Mouse (Mus musculus) left cerebral cortex, adult 8-10 months (tissue): ENCODE results near the gene Egln1. TPM values are rescaled to one million over a fixed set of nuclear protein-coding genes. Genes with fewer than 3 reads are reported as not detected.

Experiments used
- DNase-seq, 2 experiments: peaks; one replicate each; pipeline ENCODE4 v3.0.0; 2022; ENCODE audit warnings: low spot score in 2 of 2
- total RNA-seq, 4 experiments: library from RNA; stranded (reverse); gene quantifications; 2 replicates each; pipeline ENCODE4 v1.2.4; 2022

Egln1 gene
- total RNA-seq, 4 experiments from 2014 or later = 58.3 to 63.5 (median 62.1) TPM

GRCm38 (mm10) chr8:124947865-124948732, 1.0 kb downstream of the Egln1 start:
- DNase-seq = peak in 1 of 2 experiments; percentile 35

DNA sequence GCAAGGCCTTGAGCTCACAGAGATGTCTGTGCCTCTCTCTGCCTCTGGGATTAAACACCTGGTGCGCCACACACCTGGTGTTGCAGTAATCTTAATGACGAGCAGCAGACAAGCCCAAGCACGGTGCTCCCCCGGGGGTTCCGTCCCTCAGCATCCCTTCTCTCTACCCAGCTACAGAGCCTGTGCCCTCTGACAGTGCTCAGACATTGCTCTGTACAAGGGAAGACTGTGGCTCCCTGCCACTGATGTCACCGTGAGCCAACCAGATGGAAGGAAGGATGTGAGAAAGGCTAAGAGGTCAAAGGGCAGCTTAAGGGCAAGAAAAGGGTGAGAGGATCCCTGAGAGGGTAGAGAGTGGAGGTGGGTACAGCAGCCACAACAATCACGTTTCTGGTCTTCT, 4.7 kb downstream of the Egln1 start:
- DNase-seq = no peak

- no peak for DNase-seq
Measured at GRCm38 (mm10) chr8:124943801-124944200, 5.3 kb downstream of the Egln1 start.

GRCm38 (mm10) chr8:124937293-124937692, 11.8 kb downstream of the Egln1 start:
- no peak for DNase-seq

DNA sequence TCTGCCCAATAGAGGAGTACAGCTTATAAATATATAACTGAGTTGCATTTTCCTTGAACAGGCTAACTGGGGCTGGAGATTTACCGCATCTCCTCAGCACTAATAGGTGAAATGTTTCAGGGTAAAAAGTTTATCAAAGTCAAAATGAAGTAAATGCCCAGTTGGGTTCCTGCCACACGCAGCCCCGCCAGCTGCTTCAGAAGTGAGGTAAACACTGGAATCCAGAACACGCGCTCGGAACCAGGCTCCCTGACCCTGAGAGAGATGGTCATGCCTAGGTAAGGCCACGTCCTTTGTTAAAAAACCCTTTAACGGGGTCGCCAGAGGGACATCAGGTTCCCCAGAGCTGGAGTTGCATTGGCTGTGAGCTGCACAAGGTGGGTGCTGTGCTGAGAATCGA, 12.4 kb downstream of the Egln1 start:
- no peak for DNase-seq

GRCm38 (mm10) chr8:124935116-124935515, 14.0 kb downstream of the Egln1 start:
- no peak for DNase-seq

GRCm38 (mm10) chr8:124932435-124932834, 16.7 kb downstream of the Egln1 start:
- no peak for DNase-seq

DNA sequence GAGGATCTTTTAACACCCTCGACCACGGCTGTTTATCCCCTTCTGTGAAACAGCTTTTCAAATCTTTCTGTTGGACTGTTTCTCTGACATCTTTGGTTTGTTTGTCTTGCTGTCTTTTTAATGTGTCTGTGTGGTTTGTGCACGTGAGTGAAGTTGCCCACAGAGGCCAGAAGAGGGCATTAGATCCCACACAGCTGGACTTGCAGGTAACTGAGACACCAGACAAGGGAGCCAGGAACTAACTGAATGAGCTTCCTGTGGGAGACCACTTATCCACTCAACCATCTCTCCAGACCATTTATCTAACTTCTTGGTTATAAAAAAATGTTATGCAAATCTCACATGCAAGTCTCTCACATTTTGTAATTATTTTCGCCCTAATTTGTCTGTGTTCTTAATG, 18.5 kb downstream of the Egln1 start:
- no peak for DNase-seq

DNA sequence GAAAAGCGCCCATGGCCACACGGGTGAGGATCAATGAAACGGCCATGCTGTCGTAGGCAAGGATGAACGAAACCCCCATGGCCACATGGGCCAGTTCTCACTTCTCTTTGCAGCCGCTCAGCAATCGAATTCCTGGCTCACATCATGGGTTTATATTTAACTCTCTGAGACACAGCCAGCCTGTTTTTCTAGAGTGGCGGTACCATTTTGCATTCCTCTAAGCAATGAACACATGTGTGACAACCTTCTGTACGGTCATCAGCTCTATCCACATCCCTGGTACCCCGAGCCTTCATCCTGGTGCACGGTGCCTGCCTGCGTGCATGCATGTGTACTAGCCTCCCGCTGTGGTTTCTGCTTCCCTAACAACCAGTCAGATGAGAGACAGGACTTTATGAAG, 19.0 kb downstream of the Egln1 start:
- DNase-seq = no peak

DNA sequence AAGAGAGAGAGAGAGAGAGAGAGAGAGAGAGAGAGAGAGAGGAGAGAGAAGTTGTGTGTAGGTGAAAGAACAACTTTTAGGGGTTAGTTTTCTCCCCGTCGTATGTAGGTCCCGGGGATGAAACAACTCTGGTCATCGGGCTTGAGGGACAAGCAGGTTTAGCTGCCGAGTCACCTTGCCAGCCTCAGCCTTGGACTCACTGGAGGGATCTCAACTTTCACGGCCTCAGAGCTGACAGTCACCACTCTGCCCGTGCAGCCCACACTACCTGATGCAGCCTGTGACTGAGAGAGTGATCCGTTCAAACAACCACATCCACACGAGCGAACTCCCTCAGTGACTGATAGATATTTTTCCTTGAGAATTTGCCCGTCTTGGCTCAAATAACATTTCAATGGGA, 20.1 kb downstream of the Egln1 start:
- DNase-seq = no peak

DNA sequence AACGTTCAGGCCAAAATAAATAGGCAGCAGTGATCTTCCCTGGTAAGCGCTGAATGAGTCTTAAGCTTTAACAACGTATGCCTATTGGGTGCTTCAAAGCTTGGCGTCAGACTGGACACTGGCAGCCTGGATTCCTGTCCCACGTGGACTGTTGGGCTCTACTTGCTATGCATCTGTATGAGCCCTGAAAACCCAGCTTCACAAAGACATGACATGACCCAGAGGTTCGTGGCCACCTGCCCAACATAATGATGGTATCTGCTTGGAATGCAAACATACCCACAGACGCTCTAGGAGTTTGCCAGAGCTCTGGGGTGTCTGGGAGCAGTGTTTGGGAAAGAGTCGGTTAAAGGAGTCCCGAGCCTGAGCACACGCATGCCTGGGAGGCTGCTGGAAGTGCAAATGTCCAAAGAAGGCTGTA, 22.8 kb downstream of the Egln1 start:
- DNase-seq = no peak

DNA sequence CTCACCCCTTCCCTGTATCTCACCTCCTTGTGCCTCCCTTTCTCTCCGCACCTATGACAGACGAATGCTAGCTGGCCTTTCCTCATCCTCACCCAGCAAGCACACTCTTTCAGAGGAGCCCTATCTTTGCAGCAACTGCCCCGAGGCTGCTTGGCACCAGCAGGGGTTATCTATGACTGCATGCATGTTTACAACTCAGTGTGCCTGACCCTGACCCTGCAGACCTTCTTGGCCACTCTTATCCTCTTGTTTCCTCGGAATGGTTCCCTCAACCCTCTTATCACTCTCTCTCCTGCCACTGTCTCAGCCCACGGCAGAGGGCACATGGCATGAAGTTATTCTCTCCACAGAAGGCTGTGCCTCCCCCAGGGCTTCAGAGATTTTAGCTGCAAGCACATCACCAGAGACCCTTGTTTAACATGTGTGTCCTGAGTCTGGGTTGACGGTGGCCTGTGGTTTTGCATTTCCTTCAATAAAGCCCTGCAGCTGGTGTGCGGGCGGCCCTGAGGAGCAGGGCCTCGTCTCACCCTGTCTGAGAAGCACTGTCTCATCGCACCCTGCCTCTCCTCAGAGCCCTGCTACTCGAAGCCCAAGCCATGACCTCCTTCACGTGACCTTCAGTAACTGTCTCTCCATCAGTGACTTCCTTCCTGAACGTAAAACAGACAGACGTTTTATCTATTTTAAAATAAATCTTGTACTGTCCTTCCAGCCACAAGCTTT, 23.4 kb downstream of the Egln1 start:
- DNase-seq = no peak

GRCm38 (mm10) chr8:124923971-124924652, 25.0 kb downstream of the Egln1 start:
- no peak for DNase-seq

DNA sequence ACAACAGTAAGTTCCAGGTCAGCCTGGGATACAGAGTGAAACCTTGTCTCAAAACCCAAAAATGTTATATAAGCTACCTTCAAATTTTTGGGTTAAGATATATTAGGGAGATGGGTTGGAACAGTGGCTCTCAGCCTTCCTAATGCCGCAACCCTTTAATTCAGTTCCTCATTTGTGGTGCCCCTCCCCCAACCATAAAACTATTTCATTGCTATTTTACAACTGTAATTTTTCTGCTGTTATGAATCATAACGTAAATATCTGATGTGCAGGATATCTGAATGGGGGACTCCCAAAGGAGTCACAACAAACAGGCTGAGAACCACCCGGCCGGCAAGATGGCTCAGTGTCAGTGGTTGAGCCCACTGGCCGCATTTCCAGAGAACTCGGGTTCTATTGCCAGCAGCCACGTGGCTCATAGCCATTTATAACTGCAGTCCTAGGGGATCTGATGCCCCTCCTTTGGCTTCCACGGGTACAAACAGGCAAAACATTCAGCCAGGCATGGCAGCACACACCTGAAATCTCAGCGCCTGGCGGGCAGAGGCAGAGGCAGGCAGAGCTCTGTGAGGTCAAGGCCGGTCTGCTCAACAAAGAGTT, 26.5 kb downstream of the Egln1 start:
- no peak for DNase-seq

- no peak for DNase-seq
Measured at GRCm38 (mm10) chr8:124921369-124922279, 27.5 kb downstream of the Egln1 start.

DNA sequence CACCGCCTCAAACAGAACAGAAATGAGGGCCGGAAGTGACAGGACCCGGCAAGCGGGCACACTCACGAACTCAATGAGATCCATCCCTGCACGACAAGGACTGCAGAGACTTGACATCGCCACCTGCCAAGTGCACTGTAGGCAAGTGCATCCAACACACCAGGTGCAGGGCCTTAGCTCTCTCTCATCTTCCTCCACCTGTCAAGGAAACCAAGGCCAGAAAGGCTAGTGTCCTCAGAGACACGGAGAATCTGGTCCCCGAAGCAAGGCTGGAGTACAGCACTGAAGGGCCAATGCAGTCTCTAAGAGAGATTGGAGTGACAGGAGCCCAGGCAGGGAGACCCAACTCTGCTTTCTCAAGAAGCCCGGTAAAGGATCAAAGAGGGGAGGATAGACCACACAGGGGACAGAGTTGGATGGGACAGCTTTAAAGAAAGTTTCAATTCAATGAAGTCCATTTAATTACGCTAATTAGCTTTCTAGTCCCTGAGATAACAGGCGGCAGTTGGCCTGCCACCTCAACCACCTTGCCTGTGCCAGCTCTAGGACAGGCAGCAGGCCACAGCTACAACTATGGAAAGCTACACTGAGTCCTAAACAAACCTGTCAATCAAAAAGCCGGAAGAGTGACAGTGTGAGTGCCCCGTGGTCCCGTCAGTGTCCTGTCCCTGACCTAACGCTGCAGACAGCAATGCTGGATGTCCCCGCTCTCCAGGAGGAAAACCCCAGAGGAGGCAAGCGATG, 31.2 kb downstream of the Egln1 start:
- DNase-seq = no peak

DNA sequence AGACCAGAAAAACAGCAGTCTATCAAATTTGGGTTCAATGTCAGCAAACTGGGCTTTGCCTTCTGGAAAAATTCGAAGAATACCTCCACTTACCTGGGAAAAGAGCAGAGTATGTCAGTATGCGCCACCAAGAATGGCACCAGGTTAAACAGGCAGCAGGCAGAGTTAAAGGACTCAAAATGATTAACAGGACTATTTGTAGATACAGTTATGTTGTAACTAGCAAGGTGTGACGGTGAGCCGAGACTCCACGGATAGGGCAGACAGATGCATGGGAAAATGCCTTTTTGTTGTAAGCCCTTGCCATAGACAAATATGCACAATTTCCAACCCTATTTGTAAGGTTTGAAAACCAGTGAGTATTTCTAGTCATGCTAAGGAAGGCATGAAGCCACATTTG, 35.1 kb downstream of the Egln1 start:
- DNase-seq = no peak

DNA sequence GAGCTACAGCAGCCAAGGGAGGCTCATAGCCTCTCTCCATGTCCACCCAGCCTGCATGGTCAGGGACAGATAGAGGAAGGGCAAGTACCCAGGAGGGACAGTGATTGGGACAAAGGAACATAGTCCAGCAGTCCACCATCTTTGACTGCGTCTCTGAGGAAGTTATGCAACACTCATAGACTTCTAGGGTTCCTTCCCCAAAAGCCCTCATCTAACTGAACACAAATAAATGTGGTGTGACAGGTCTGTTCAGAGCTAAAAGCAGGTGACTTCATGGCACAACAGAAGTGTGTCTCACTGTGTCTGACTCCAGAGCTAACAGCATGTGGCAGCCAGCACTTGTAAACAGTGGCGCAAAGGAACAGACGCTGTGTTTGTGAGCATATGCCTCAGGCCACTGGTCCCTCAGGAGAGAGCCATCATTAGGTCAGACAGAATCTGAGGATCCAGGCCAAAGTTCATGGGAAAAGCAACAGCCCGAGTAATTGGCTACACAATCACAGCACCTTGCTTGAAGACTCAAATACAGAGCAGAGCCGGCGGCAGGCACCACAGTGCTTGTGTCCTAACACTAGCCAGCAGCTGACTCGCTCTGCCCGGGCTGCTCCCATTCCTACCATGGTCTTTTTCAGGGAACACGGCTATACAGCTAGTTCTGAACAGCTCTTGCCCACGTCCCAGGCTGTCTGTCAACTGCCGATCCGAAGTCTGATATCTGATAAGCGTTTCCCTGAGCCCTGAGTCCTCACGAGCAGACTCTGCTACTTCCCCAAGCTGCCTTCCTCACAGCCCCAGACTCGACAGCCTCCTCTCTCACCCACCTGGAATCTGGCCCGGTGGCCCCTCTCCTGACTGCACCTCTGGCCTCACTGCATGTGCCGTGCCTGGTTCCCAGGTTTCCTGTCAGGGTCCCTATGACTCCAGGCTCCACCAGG, 36.9 kb downstream of the Egln1 start:
- DNase-seq = no peak

DNA sequence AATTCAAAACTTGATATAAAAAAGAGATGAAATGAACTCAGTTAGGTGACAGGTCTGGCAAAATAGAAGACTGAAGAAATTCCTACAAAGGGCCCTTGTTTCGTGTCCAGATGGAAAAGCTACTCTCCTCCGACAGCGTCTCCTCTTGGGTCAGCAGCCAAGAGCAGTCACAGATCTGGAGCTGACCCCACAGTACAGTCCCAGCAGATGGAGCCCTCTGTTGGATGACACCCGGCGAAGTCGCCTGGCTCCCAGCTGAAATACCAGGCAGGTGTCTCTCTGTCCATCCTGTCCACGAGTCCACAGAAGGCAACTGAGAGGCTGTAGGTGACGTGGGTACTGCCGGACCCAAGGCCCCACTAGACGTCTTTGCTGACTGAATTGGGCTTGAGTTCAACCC, 38.8 kb downstream of the Egln1 start:
- no peak for DNase-seq
